Mouse (Mus musculus) large intestine, adult 2 months (tissue): ENCODE results near the gene Gm2431. TPM values are rescaled to one million over a fixed set of nuclear protein-coding genes. Genes with fewer than 3 reads are reported as not detected.
A peak's percentile ranks its signal among the peaks of the same experiment; 100 is the strongest.
"Not testable (repeated sequence)": the region's sequence is repeated elsewhere in the genome, so short reads cannot be mapped to it uniquely, and the experiment has no call there.

Experiments used
- DNase-seq: peaks from one replicate; pipeline ENCODE4 v3.0.0-alpha.2; 2012; ENCODE audit warnings: low read depth, low spot score
- WGBS: fragments of 180-500 bp; shearing (Covaris S2); methylation state at CpG from one replicate; pipeline ENCODE4 v1.1.7; 2018; 5-methylcytosine and 5-hydroxymethylcytosine counted together
- polyA plus RNA-seq: library from polyadenylated mRNA; depleted of rRNA; stranded (reverse); fragments of >200 nt; gene quantifications from 2 replicates; pipeline ENCODE4 v1.2.3, GENCODE M21; 2012; rRNA removed

Gene Gm2431
- not detected in 2 replicates for polyA plus RNA-seq

DNA sequence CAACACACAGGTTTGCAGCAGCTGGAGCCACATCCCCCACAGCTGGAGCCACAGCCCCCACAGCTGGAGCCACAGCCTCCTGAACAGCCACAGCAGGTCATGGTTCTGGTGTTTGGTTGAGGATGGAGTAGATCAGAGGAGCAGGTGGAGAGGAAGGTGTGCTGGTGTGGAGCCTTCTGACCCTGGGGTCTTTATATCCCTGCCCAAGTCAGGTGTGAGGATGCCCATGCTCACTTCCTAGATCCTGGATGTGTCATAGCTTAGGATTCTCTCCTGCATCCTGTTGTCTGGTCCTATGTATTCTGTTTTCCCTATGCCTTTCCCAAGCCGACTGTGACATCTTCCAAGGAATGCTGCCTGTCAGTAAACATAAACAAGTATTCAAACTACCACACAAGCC, at the start of gene Gm2431:
Gene Gm2431, minus strand, starts transcription at position 101 of the 400 bp plus-strand sequence.
- WGBS: 34% methylated on average over 1 of the region's 1 CpGs
- not testable (repeated sequence) for DNase-seq

DNA sequence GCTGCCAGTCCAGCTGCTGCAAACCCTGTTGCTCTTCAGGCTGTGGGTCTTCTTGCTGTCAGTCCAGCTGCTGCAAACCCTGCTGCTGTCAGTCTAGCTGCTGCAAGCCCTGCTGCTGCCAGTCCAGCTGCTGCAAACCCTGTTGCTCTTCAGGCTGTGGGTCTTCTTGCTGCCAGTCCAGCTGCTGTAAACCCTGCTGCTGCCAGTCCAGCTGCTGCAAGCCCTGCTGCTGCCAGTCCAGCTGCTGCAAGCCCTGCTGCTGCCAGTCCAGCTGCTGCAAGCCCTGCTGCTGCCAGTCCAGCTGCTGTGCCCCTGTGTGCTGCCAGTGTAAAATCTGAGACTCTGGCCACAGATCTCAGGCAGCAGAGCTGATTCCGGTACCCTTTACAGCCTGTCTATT, 45.8 kb upstream of the Gm2431 start:
- WGBS: 61% methylated on average over 1 of the region's 1 CpGs
- DNase-seq: not testable (repeated sequence)

DNA sequence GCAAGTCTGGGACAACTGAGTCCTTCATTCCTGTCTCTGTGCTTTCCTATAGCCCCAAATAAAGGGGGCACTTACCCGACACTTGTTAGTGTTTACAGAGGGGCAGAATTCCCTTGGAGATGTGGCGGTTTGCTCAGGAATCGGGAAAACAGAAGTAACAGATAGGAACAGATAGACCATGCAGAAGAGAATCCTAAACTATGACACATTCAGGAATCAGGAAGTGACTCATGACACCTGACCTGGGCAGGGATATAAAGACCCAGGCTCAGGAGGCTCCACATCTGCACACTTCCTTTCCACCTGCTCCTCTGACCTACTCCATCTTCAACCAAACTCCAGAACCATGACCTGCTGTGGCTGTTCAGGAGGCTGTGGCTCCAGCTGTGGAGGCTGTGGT, 45.1 kb upstream of the Gm2431 start, which contains the start of gene Krtap5-4:
Gene Krtap5-4, plus strand, starts transcription at position 301 of the 400 bp plus-strand sequence.
- DNase-seq: no peak
- WGBS: 17% methylated on average over 3 of the region's 3 CpGs

GRCm38 (mm10) chr7:142297018-142297417, 38.9 kb upstream of the Gm2431 start, which contains the start of gene Krtap5-1:
Krtap5-1 (minus strand) TSS chr7:142297118.
- DNase-seq: not testable (repeated sequence)

- WGBS: 18% methylated on average over 4 of the region's 4 CpGs
- DNase-seq: not testable (repeated sequence)
Measured at GRCm38 (mm10) chr7:142296108-142296507, 38.0 kb upstream of the Gm2431 start.

- no peak for DNase-seq
Measured at GRCm38 (mm10) chr7:142295418-142295817, 37.3 kb upstream of the Gm2431 start.

DNA sequence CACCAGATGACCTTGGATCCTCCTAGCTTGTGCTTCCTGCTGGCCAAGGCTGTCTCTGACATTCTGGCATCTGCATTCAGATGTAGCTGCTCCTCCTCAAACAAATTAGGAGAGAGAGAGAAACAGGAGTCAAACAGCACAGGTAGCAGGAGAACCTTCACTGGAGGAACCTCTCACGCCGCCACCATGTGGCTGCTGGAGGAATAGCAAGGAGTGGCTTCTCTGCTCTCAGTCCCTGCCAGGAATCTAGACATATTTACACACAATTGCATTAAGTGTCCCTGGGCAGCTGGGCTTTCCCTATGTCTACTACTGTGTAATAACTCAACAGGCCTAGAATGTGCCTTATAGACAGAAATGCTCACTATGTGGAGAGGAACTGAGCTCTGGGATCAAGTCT, 35.7 kb upstream of the Gm2431 start:
- DNase-seq: not testable (repeated sequence)
- 0% methylated on average over 2 of the region's 2 CpGs for WGBS

GRCm38 (mm10) chr7:142285910-142286612, 27.9 kb upstream of the Gm2431 start:
- 50% methylated on average over 9 of the region's 9 CpGs for WGBS
- not testable (repeated sequence) for DNase-seq

- peak; percentile 10 for DNase-seq
- WGBS: 15% methylated on average over 23 of the region's 23 CpGs
Measured at GRCm38 (mm10) chr7:142285130-142285835, 27.1 kb upstream of the Gm2431 start.

GRCm38 (mm10) chr7:142284615-142285080, 26.5 kb upstream of the Gm2431 start:
- WGBS: under 1% methylated on average over 19 of the region's 19 CpGs
- DNase-seq: peak; percentile 93

GRCm38 (mm10) chr7:142284023-142284591, 26.0 kb upstream of the Gm2431 start:
- DNase-seq: peak; percentile 28
- under 1% methylated on average over 38 of the region's 38 CpGs for WGBS

DNA sequence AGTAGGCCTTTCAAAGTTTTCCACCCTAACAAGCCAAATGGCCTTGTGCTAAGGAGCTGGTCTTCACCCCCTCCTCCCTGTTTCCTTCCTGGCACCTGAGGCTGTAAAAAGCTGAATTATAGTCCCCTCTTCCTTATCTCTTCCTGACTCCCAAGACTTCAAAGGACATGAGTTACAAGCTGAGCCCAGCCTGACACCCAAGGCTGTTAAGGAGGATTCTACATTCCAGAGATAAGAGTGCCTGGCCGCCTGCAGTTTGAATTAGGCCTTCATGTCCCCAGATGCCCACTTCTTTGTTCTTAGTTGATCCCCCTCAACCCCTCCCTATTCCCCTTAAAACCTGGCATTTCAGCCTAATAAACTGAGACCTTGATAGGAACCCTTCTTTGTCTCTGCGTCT, 24.7 kb upstream of the Gm2431 start:
- whole genome bisulfite sequencing: 42% methylated on average over 2 of the region's 2 CpGs
- DNase-seq: not testable (repeated sequence)

GRCm38 (mm10) chr7:142279291-142279690, 21.1 kb upstream of the Gm2431 start:
- DNase-seq: not testable (repeated sequence)
- WGBS: 93% methylated on average over 1 of the region's 1 CpGs

DNA sequence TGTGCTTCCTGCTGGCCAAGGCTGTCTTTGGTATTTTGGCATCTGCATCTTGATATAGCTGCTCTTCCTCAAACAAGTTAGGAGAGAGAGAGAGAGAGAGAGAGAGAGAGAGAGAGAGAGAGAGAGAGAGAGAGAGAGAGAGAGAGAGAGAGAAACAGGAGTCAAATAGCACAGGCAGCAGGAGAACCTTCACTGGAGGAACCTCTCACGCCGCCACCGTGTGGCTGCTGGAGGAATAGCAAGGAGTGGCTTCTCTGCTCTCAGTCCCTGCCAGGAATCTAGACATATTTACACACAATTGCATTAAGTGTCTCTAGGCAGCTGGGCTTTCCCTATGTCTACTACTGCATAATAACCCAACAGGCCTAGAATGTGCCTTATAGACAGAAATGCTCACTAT, 20.0 kb upstream of the Gm2431 start:
- DNase-seq: peak; percentile 42
- WGBS: 1% methylated on average over 3 of the region's 3 CpGs

- not testable (repeated sequence) for DNase-seq
Measured at GRCm38 (mm10) chr7:142274263-142274662, 16.1 kb upstream of the Gm2431 start, which contains the start of gene Gm4559. Gm4559 (minus strand) TSS chr7:142274363.

DNA sequence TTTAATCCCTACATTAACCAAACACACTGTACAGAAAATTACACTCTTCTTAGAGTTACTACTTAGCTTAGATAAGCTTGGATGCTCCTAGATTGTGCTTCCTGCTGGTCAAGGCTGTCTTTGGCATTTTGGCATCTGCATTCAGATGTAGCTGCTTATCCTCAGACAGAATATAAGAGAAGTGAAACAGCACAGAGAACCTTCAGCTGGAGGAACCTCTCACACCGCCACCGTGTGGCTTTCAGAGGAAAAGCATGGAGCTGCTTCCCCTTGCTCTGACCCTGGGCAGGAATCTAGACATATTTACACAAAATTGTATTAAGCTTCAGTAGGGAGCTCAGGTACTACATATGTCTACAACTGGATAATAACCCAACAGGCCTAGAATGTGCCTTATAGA, 2.6 kb downstream of the Gm2431 start:
- no peak for DNase-seq
- 0% methylated on average over 2 of the region's 2 CpGs for WGBS

DNA sequence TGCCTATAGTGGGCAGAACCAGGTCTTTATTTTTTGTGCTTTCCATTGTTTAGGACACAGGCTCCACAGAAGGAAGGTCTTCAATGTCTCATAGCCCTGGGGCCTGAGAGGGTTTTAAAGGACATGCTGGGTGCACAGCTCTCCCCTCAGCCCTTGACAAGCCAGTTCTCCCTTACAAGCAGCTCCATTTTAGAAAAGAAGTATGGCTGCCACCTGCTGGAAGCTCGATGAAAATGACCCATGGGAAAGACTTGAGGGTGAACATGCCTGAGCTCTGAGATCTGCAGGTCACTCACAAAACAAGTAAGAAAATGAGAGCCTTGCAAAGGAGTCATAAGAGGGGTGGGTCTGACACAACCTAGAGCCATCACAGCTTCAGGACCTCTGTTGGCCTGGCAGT, 8.3 kb downstream of the Gm2431 start:
- WGBS: 0% methylated on average over 1 of the region's 1 CpGs
- peak; percentile 24 for DNase-seq

- DNase-seq: no peak
Measured at GRCm38 (mm10) chr7:142240978-142241377, 17.2 kb downstream of the Gm2431 start, which contains the start of gene Gm40460. Gm40460 (minus strand) TSS chr7:142241078.

DNA sequence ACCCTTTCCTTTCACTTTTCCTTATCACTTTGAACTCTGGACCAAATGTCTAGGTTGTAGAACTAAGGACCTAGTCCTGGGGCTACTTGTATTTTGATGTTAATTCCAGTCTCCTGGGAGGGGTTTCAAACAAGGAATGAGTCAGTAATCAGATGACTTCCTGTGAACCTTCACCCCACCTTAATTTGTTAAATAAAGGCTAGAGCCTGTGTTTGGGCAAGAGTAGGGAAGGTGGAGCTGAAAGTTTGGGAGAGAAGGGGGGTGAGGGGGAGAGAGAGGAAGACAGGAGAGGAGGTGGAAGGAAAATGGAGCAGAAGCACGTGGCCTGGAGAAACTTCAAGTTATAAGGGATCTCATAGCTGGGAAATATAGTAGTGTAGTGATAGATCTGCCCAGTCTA, 26.6 kb downstream of the Gm2431 start:
- WGBS: 13% methylated on average over 1 of the region's 1 CpGs

More at GRCm38 (mm10) chr7:142240978-142241377, 17.2 kb downstream of the Gm2431 start, which contains the start of gene Gm40460:
- 39% methylated on average over 2 of the region's 2 CpGs for WGBS

GRCm38 (mm10) chr7:142229871-142230270, 28.3 kb downstream of the Gm2431 start, which contains the start of gene Krtap5-5:
Krtap5-5 (minus strand) TSS chr7:142229971.
- 46% methylated on average over 3 of the region's 3 CpGs for WGBS

More for the DNA sequence above, 26.6 kb downstream of the Gm2431 start:
- DNase-seq: peak; percentile 18

More at GRCm38 (mm10) chr7:142229871-142230270, 28.3 kb downstream of the Gm2431 start, which contains the start of gene Krtap5-5:
- not testable (repeated sequence) for DNase-seq
